8 mouse cellular contexts compared by ENCODE assay signal in the genomic region with DNA sequence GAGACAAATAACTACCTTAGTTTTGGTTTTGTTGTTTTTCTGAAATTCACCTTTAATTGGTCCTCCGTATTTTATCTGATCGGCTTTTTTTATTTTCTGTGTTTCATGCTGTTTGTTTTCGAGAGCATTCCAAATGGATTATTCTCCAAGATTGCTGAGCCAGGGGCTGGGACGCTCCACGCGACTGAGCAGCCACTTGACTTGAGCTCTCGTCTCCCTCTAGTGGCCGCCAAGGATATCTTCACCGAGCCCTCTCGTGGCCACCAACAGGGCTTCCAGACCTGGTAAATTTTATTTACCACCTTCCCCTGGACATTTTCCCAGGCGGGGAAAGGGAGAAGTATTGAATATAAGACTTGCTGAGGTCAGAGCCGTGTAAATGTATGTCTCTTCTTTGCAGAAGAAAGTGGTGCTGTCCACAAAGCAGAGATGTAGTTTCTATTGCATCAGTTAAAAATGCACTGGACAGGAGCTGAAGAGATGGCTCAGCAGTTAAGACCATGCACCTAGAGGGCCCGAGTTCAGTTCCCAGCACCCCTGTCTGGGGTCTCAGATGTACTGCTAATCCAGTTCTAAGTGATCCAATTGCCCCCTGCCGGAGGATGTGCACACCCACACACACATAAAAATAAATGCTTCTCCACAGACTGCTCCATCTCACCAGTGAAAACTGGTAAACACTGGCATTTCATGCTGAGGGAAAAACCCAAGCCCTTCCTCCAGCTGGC.
DNase-seq lines count a peak whose midpoint lies in the region; ATAC-seq and TF ChIP-seq lines count a peak whose summit lies in the region.

No protein-coding gene starts in this region.

- TF ChIP-seq CTCF in midbrain, postnatal 0 days (IDR thresholded peaks at IDR 0.05) = peak; percentile 95

- peak overlapping the region; percentile 61 for H3K4me2 ChIP-seq in embryonic facial prominence, embryonic 13.5 days
- H3K4me2 ChIP-seq in kidney, embryonic 14.5 days (replicated peaks; ENCODE audit: low read depth, low read length) = peak overlapping the region; percentile 42
- H3K4me2 ChIP-seq in limb, embryonic 15.5 days = peak overlapping the region; percentile 47
- peak overlapping the region; percentile 48 for H3K4me2 ChIP-seq in midbrain, postnatal 0 days (ENCODE audit: low read depth, low read length, poor library complexity, severe bottlenecking)
- H3K4me2 ChIP-seq in stomach, embryonic 16.5 days (ENCODE audit: low read depth, low read length) = peak overlapping the region; percentile 56

- 0 out of 2 replicates have a peak, but pooled peaks cover 3% of the 10 kb centered on the region for H3K4me1 ChIP-seq in embryonic facial prominence, embryonic 13.5 days
- H3K4me1 ChIP-seq in heart, embryonic 10.5 days = no peaks in the 10 kb centered on the region
- H3K4me1 ChIP-seq in kidney, embryonic 14.5 days (ENCODE audit: control insufficient read depth, insufficient read depth, low read length) = no peaks in the 10 kb centered on the region
- H3K4me1 ChIP-seq in limb, embryonic 15.5 days = 0 out of 2 replicates have a peak, but pooled peaks cover 4% of the 10 kb centered on the region
- 0 out of 2 replicates have a peak, but pooled peaks cover 2% of the 10 kb centered on the region for H3K4me1 ChIP-seq in midbrain, postnatal 0 days (ENCODE audit: insufficient read depth, low read length)
- no peaks in the 10 kb centered on the region for H3K4me1 ChIP-seq in stomach, embryonic 16.5 days (ENCODE audit: control insufficient read depth, insufficient read depth, low read length)

- DNase-seq in CD4-positive, CD25-positive, alpha-beta regulatory T cell, adult 2 months (ENCODE audit: low read depth, low spot score) = peak; percentile 75
- DNase-seq in adrenal gland, postnatal 36 days = peak; percentile 74 to 85
- DNase-seq in heart, embryonic 10.5 days (ENCODE audit: low spot score) = peak; percentile 85
- DNase-seq in midbrain, postnatal 0 days (ENCODE audit: low spot score) = peak; percentile 87

- H3K36me3 ChIP-seq in embryonic facial prominence, embryonic 13.5 days = no peaks in the 10 kb centered on the region
- no peaks in the 10 kb centered on the region for H3K36me3 ChIP-seq in heart, embryonic 10.5 days
- H3K36me3 ChIP-seq in kidney, embryonic 14.5 days (ENCODE audit: control insufficient read depth, insufficient read depth, low read length) = no peaks in the 10 kb centered on the region
- H3K36me3 ChIP-seq in limb, embryonic 15.5 days = no peaks in the 10 kb centered on the region
- H3K36me3 ChIP-seq in midbrain, postnatal 0 days (ENCODE audit: insufficient read depth, low read length) = no peaks in the 10 kb centered on the region
- H3K36me3 ChIP-seq in stomach, embryonic 16.5 days (ENCODE audit: control insufficient read depth, insufficient read depth, low read length) = no peaks in the 10 kb centered on the region

- H3K27ac ChIP-seq in embryonic facial prominence, embryonic 13.5 days = no peak overlapping the region
- H3K27ac ChIP-seq in heart, embryonic 10.5 days = no peak overlapping the region
- H3K27ac ChIP-seq in kidney, embryonic 14.5 days (ENCODE audit: low read depth, low read length) = no peak overlapping the region
- H3K27ac ChIP-seq in limb, embryonic 15.5 days = no peak overlapping the region
- H3K27ac ChIP-seq in midbrain, postnatal 0 days (ENCODE audit: low read depth, low read length) = no peak overlapping the region
- H3K27ac ChIP-seq in stomach, embryonic 16.5 days (ENCODE audit: low read length) = no peak overlapping the region

- peak overlapping the region; percentile 29 for H3K4me3 ChIP-seq in embryonic facial prominence, embryonic 13.5 days
- H3K4me3 ChIP-seq in heart, embryonic 10.5 days = peak overlapping the region; percentile 51
- H3K4me3 ChIP-seq in kidney, embryonic 14.5 days (ENCODE audit: low read length) = peak overlapping the region; percentile 18; the same call in 1 of the 2 replicates
- peak overlapping the region; percentile 28 for H3K4me3 ChIP-seq in limb, embryonic 15.5 days
- H3K4me3 ChIP-seq in midbrain, postnatal 0 days (ENCODE audit: low read depth, low read length) = peak overlapping the region; percentile 31
- H3K4me3 ChIP-seq in stomach, embryonic 16.5 days (replicated peaks; ENCODE audit: low read length) = peak overlapping the region; percentile 29

- H3K9me3 ChIP-seq in embryonic facial prominence, embryonic 13.5 days = no peaks in the 10 kb centered on the region
- no peaks in the 10 kb centered on the region for H3K9me3 ChIP-seq in heart, embryonic 10.5 days
- H3K9me3 ChIP-seq in kidney, embryonic 14.5 days (ENCODE audit: control insufficient read depth, low read length) = no peaks in the 10 kb centered on the region
- H3K9me3 ChIP-seq in limb, embryonic 15.5 days = no peaks in the 10 kb centered on the region
- H3K9me3 ChIP-seq in midbrain, postnatal 0 days (ENCODE audit: low read length) = no peaks in the 10 kb centered on the region
- H3K9me3 ChIP-seq in stomach, embryonic 16.5 days (replicated peaks; ENCODE audit: control insufficient read depth, low read length) = no peaks in the 10 kb centered on the region

- H3K9ac ChIP-seq in embryonic facial prominence, embryonic 13.5 days = no peak overlapping the region
- H3K9ac ChIP-seq in kidney, embryonic 14.5 days (ENCODE audit: low read depth, low read length) = no peak overlapping the region
- no peak overlapping the region for H3K9ac ChIP-seq in limb, embryonic 15.5 days
- H3K9ac ChIP-seq in midbrain, postnatal 0 days (replicated peaks; ENCODE audit: low read length, poor library complexity, severe bottlenecking) = no peak overlapping the region; the same call in 1 of the 2 replicates
- H3K9ac ChIP-seq in stomach, embryonic 16.5 days (ENCODE audit: low read length) = no peak overlapping the region

- WGBS in embryonic facial prominence, embryonic 13.5 days = 12% methylated on average over 14 of the region's 14 CpGs
- 12% methylated on average over 14 of the region's 14 CpGs for WGBS in heart, embryonic 10.5 days
- 13% methylated on average over 14 of the region's 14 CpGs for WGBS in kidney, embryonic 14.5 days
- WGBS in limb, embryonic 15.5 days = 9% methylated on average over 14 of the region's 14 CpGs
- WGBS in midbrain, postnatal 0 days = 12% methylated on average over 14 of the region's 14 CpGs
- 9% methylated on average over 14 of the region's 14 CpGs for WGBS in stomach, embryonic 16.5 days

- no peak for ATAC-seq in embryonic facial prominence, embryonic 13.5 days (ENCODE audit: insufficient number of reproducible peaks, insufficient read depth, low FRiP score, low TSS enrichment, low read depth)
- peak; percentile 94 for ATAC-seq in kidney, embryonic 14.5 days (ENCODE audit: low FRiP score, low TSS enrichment)
- 0 out of 2 replicates have a peak, but pooled peaks have one; percentile 74 for ATAC-seq in limb, embryonic 15.5 days (ENCODE audit: insufficient number of reproducible peaks, low FRiP score, low TSS enrichment, low read depth)
- peak; percentile 82 for ATAC-seq in midbrain, postnatal 0 days (ENCODE audit: low FRiP score)
- peak; percentile 83 for ATAC-seq in stomach, embryonic 16.5 days (ENCODE audit: insufficient read depth, low FRiP score)

- H3K27me3 ChIP-seq in embryonic facial prominence, embryonic 13.5 days = no peaks in the 10 kb centered on the region; the same call in 1 of the 2 replicates
- no peaks in the 10 kb centered on the region for H3K27me3 ChIP-seq in heart, embryonic 10.5 days (ENCODE audit: insufficient read depth, poor library complexity, severe bottlenecking)
- H3K27me3 ChIP-seq in kidney, embryonic 14.5 days (ENCODE audit: control insufficient read depth, insufficient read depth, low read length) = no peaks in the 10 kb centered on the region
- H3K27me3 ChIP-seq in limb, embryonic 15.5 days = 0 out of 2 replicates have a peak, but pooled peaks cover 2% of the 10 kb centered on the region
- H3K27me3 ChIP-seq in midbrain, postnatal 0 days (ENCODE audit: insufficient read depth, low read length) = no peaks in the 10 kb centered on the region
- H3K27me3 ChIP-seq in stomach, embryonic 16.5 days (ENCODE audit: control insufficient read depth, insufficient read depth, low read length) = no peaks in the 10 kb centered on the region
